ENCODE assay signal across 24 mouse cellular contexts in the genomic region with DNA sequence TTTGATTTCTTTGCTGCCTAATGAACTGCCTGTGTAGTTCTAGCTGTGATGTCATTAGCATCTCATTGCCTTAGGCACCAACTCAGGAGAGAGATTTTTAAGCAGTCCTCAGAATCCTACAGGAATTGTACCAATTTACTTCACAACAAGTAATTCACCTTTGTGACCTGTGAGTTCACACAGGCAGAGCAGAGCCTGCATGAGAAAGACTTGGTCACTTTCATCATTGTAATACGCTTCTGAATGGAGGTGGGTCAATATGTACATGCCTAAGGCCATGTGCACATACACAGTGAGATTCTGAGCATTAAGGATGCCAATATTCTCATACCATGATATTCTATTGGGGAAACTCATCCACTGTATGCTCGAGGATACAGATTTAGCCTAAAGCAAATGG.
A peak's percentile ranks its signal among the peaks of the same experiment; 100 is the strongest.
DNase-seq lines count a peak whose midpoint lies in the region; ATAC-seq and TF ChIP-seq lines count a peak whose summit lies in the region.
"Had no signal": no experiment of that assay in that cellular context is flagged by ENCODE, and none has a peak within 500 bp of the region (broad histone marks: within the 10 kb centered on the region; RNA-seq: fewer than 3 reads in every experiment).

No protein-coding gene starts in this region.

- no peaks in the 10 kb centered on the region for H3K9me3 ChIP-seq in midbrain, embryonic 12.5 days
- H3K9me3 ChIP-seq in midbrain, postnatal 0 days (ENCODE audit: low read length), result no peaks in the 10 kb centered on the region
- H3K9me3 ChIP-seq in midbrain, embryonic 16.5 days (replicated peaks; ENCODE audit: control insufficient read depth, low read length, poor library complexity, severe bottlenecking), result no peaks in the 10 kb centered on the region
- H3K9me3 ChIP-seq: embryonic facial prominence, embryonic 12.5 days; embryonic facial prominence, embryonic 15.5 days; forebrain, embryonic 13.5 days; hindbrain, embryonic 10.5 days; hindbrain, embryonic 13.5 days had no signal

- peaks cover 5% of the 10 kb centered on the region; the same call in 1 of the 2 replicates for H3K4me1 ChIP-seq in midbrain, embryonic 12.5 days
- no peaks in the 10 kb centered on the region for H3K4me1 ChIP-seq in midbrain, postnatal 0 days (ENCODE audit: insufficient read depth, low read length)
- peaks cover 12% of the 10 kb centered on the region; the same call in 1 of the 2 replicates for H3K4me1 ChIP-seq in midbrain, embryonic 16.5 days (ENCODE audit: control insufficient read depth, insufficient read depth, low read length)
- H3K4me1 ChIP-seq: embryonic facial prominence, embryonic 12.5 days; embryonic facial prominence, embryonic 15.5 days; hindbrain, embryonic 10.5 days had no signal

- no peak overlapping the region for H3K4me3 ChIP-seq in midbrain, embryonic 12.5 days
- no peak overlapping the region for H3K4me3 ChIP-seq in midbrain, postnatal 0 days (ENCODE audit: low read depth, low read length)
- no peak overlapping the region for H3K4me3 ChIP-seq in midbrain, embryonic 16.5 days (ENCODE audit: low read depth, low read length)
- H3K4me3 ChIP-seq: embryonic facial prominence, embryonic 12.5 days; embryonic facial prominence, embryonic 15.5 days; forebrain, embryonic 13.5 days; hindbrain, embryonic 10.5 days; hindbrain, embryonic 13.5 days had no signal

- intact Hi-C loops in heart, postnatal 14 days (cut with DNase I), result loop anchor here (5.0 kb wide), 2 partner anchors 905 to 1100 kb away; no protein-coding TSS in a partner anchor

- no peaks in the 10 kb centered on the region for H3K27me3 ChIP-seq in midbrain, embryonic 12.5 days
- H3K27me3 ChIP-seq in midbrain, postnatal 0 days (ENCODE audit: insufficient read depth, low read length), result no peaks in the 10 kb centered on the region
- no peaks in the 10 kb centered on the region for H3K27me3 ChIP-seq in midbrain, embryonic 16.5 days (ENCODE audit: control insufficient read depth, insufficient read depth, low read depth, low read length)
- H3K27me3 ChIP-seq: embryonic facial prominence, embryonic 12.5 days; embryonic facial prominence, embryonic 15.5 days; forebrain, embryonic 13.5 days; hindbrain, embryonic 13.5 days had no signal

- DNase-seq in heart, adult 11 months, result peak; percentile 25
- no peak for DNase-seq in heart, postnatal 14 days
- DNase-seq in midbrain, postnatal 0 days (ENCODE audit: low spot score), result no peak
- peak; percentile 54 for DNase-seq in brain, embryonic 14.5 days (ENCODE audit: low read depth)
- DNase-seq in spleen, adult 12 weeks (ENCODE audit: low spot score), result no peak
- DNase-seq: adrenal gland, adult 8-10 months; adrenal gland, postnatal 25 days; cerebellum, adult 11 months; cerebellum, adult 2 months; cerebellum, adult 9-11 months; cerebellum, postnatal 25 days; gastrocnemius, postnatal 10 days; gastrocnemius, postnatal 36 days; heart, postnatal 36 days had no signal

- no peak overlapping the region for H3K9ac ChIP-seq in midbrain, embryonic 12.5 days (replicated peaks)
- H3K9ac ChIP-seq in midbrain, postnatal 0 days (replicated peaks; ENCODE audit: low read length, poor library complexity, severe bottlenecking), result no peak overlapping the region
- H3K9ac ChIP-seq in midbrain, embryonic 16.5 days (ENCODE audit: low read depth, low read length), result no peak overlapping the region
- H3K9ac ChIP-seq: embryonic facial prominence, embryonic 12.5 days; embryonic facial prominence, embryonic 15.5 days; forebrain, embryonic 13.5 days; hindbrain, embryonic 13.5 days had no signal

- peaks cover 8% of the 10 kb centered on the region for H3K36me3 ChIP-seq in midbrain, embryonic 12.5 days
- peaks cover 10% of the 10 kb centered on the region; the same call in 1 of the 2 replicates for H3K36me3 ChIP-seq in midbrain, postnatal 0 days (ENCODE audit: insufficient read depth, low read length)
- peaks cover 6% of the 10 kb centered on the region; the same call in 1 of the 2 replicates for H3K36me3 ChIP-seq in midbrain, embryonic 16.5 days (ENCODE audit: control insufficient read depth, insufficient read depth, low read length)
- H3K36me3 ChIP-seq: embryonic facial prominence, embryonic 12.5 days; embryonic facial prominence, embryonic 15.5 days; hindbrain, embryonic 10.5 days had no signal

- TF ChIP-seq CTCF in midbrain, postnatal 0 days (IDR thresholded peaks at IDR 0.05), result no peak
- no peak for TF ChIP-seq CTCF in brain, embryonic 14.5 days (IDR thresholded peaks at IDR 0.05; ENCODE audit: borderline replicate concordance, extremely low read depth, insufficient read depth, insufficient read length)

- WGBS in midbrain, embryonic 12.5 days, result 78% methylated on average over 2 of the region's 2 CpGs
- WGBS in midbrain, postnatal 0 days, result 62% methylated on average over 2 of the region's 2 CpGs
- WGBS in midbrain, embryonic 16.5 days, result 69% methylated on average over 2 of the region's 2 CpGs

- no peak for TF ChIP-seq POLR2A in brain, embryonic 14.5 days (IDR thresholded peaks at IDR 0.05; ENCODE audit: borderline replicate concordance, extremely low read depth, insufficient read depth, insufficient read length, poor library complexity, severe bottlenecking)

- ATAC-seq in midbrain, embryonic 12.5 days (ENCODE audit: low FRiP score, low read depth), result peak; percentile 60; the same call in 1 of the 2 replicates
- no peak for ATAC-seq in midbrain, postnatal 0 days (ENCODE audit: low FRiP score)
- ATAC-seq in midbrain, embryonic 16.5 days, result peak; percentile 26; the same call in 1 of the 2 replicates
- ATAC-seq: activated CD4-positive, CD25-positive, alpha-beta regulatory T cell, adult 4 months; forebrain, embryonic 13.5 days; intestine, postnatal 0 days had no signal

- H3K27ac ChIP-seq in midbrain, embryonic 12.5 days (replicated peaks), result no peak overlapping the region
- no peak overlapping the region for H3K27ac ChIP-seq in midbrain, postnatal 0 days (ENCODE audit: low read depth, low read length)
- no peak overlapping the region for H3K27ac ChIP-seq in midbrain, embryonic 16.5 days (ENCODE audit: low read length)
- H3K27ac ChIP-seq: embryonic facial prominence, embryonic 12.5 days; embryonic facial prominence, embryonic 15.5 days; forebrain, embryonic 13.5 days; hindbrain, embryonic 10.5 days; hindbrain, embryonic 13.5 days had no signal

- H3K4me2 ChIP-seq in midbrain, embryonic 12.5 days (replicated peaks), result no peak overlapping the region
- no peak overlapping the region for H3K4me2 ChIP-seq in midbrain, postnatal 0 days (ENCODE audit: low read depth, low read length, poor library complexity, severe bottlenecking)
- no peak overlapping the region for H3K4me2 ChIP-seq in midbrain, embryonic 16.5 days (ENCODE audit: low read length)
- H3K4me2 ChIP-seq: embryonic facial prominence, embryonic 12.5 days; embryonic facial prominence, embryonic 15.5 days; forebrain, embryonic 13.5 days; heart, embryonic 11.5 days; hindbrain, embryonic 13.5 days had no signal

Comparison
In these comparisons a context has a peak if more than half of its experiments do, and no peak if none do; other contexts are left out.
1. DNase-seq: peak in heart, adult 11 months (single experiment) and brain, embryonic 14.5 days (single experiment); none in heart, postnatal 14 days (0 of 2), midbrain, postnatal 0 days (single experiment) and spleen, adult 12 weeks (single experiment).